In genomic region chr1:164149083-164149482, GRCm38 (mm10) we compare ENCODE assay signal across 15 mouse cellular contexts. TPM values are rescaled to one million over a fixed set of nuclear protein-coding genes. Genes with fewer than 3 reads are reported as not detected.
DNase-seq lines count a peak whose midpoint lies in the region; ATAC-seq lines count a peak whose summit lies in the region.
"Had no signal": no experiment of that assay in that cellular context is flagged by ENCODE, and none has a peak within 500 bp of the region (broad histone marks: within the 10 kb centered on the region; RNA-seq: fewer than 3 reads in every experiment).

No protein-coding gene starts in this region.

- DNase-seq in thymus, postnatal 10 days (ENCODE audit: low spot score in 2 of 2) = peak; percentile 23
- no peak for DNase-seq in thymus, postnatal 0 days (ENCODE audit: low spot score)
- peak; percentile 33 to 56 for DNase-seq in natural killer cell, adult 2 months (ENCODE audit: low spot score in 2 of 2)
- no peak for DNase-seq in urinary bladder, postnatal 4 days (ENCODE audit: low spot score in 2 of 2)
- DNase-seq in heart, postnatal 4 days = no peak
- no peak for DNase-seq in kidney, adult 11 months
- DNase-seq: adrenal gland, adult 2 months; cerebellum, postnatal 36 days; gastrocnemius, postnatal 10 days; lung, adult 18-20 months; right cerebral cortex, postnatal 4 days had no signal

- peak; percentile 43 for ATAC-seq in activated CD4-positive, CD25-positive, alpha-beta regulatory T cell, adult 4 months
- ATAC-seq: forebrain, embryonic 14.5 days had no signal

RNA-seq across cellular contexts. Expression of gene F5, which starts 2.6 kb away (rescaled TPM):
- 0.07 and 0.09 TPM in 2 replicates for polyA plus RNA-seq in thymus, postnatal 0 days (2015; fragmentation: Nextera tagmentation; extraction: Ambion mirVana)
- polyA plus RNA-seq in activated CD4-positive, CD25-positive, alpha-beta regulatory T cell, adult 4 months (2017; shearing (Covaris generic)) = not detected
- under 1 TPM; 0.41 to 0.52 TPM for total RNA-seq in heart, postnatal 4 days (2021)

RNA-seq across cellular contexts. Expression of gene Selp, which starts 34.0 kb away (rescaled TPM):
- 0.96 and 1.1 TPM in 2 replicates for polyA plus RNA-seq in thymus, postnatal 0 days (2015; fragmentation: Nextera tagmentation; extraction: Ambion mirVana)
- polyA plus RNA-seq in activated CD4-positive, CD25-positive, alpha-beta regulatory T cell, adult 4 months (2017; shearing (Covaris generic)) = 1 to 10 TPM; 1.9 to 4.3 TPM
- total RNA-seq in heart, postnatal 4 days (2021) = under 1 TPM; 0.57 to 0.99 TPM
- total RNA-seq: left cerebral cortex, postnatal 36 days had no signal
- polyA plus RNA-seq: forebrain, embryonic 14.5 days; hindbrain, embryonic 14.5 days had no signal

Comparison
In these comparisons a context has a peak if more than half of its experiments do, and no peak if none do; other contexts are left out.
1. DNase-seq: peak in thymus, postnatal 10 days (2 of 2) and natural killer cell, adult 2 months (2 of 2); none in thymus, postnatal 0 days (single experiment), urinary bladder, postnatal 4 days (0 of 2), heart, postnatal 4 days (single experiment) and kidney, adult 11 months (single experiment).